ENCODE assay signal across 27 mouse cellular contexts in the genomic region with DNA sequence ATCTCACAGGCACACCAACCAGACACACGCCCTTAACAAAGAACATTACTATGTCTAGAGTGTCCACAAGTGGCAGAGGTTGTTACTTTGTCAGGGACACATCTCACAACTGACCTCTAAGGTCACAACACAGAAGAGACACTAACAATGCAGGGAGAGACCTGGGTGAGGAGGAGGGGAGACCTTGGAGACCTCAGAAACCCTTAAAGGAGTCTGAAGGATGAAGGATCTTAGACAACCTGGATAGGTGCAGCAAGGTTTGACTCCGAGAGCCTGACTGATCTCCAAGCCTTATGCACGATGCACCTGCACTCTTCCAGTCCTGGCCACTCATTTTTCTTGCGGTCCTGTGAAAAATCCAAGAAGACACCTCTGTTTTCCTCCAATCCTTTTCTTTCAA. TPM values are rescaled to one million over a fixed set of nuclear protein-coding genes. Genes with fewer than 3 reads are reported as not detected.
DNase-seq lines count a peak whose midpoint lies in the region; ATAC-seq and TF ChIP-seq lines count a peak whose summit lies in the region.
"Had no signal": no experiment of that assay in that cellular context is flagged by ENCODE, and none has a peak within 500 bp of the region (broad histone marks: within the 10 kb centered on the region; RNA-seq: fewer than 3 reads in every experiment).

No protein-coding gene starts in this region.

- H3K27me3 ChIP-seq in midbrain, embryonic 11.5 days (ENCODE audit: control insufficient read depth, insufficient read depth, low read length), result peaks cover 57% of the 10 kb centered on the region
- H3K27me3 ChIP-seq in midbrain, postnatal 0 days (ENCODE audit: insufficient read depth, low read length), result peaks cover 78% of the 10 kb centered on the region

- no peaks in the 10 kb centered on the region for H3K36me3 ChIP-seq in midbrain, embryonic 11.5 days (ENCODE audit: control insufficient read depth, insufficient read depth, low read length)
- H3K36me3 ChIP-seq in midbrain, postnatal 0 days (ENCODE audit: insufficient read depth, low read length), result no peaks in the 10 kb centered on the region
- H3K36me3 ChIP-seq: forebrain, embryonic 10.5 days; heart, embryonic 12.5 days; heart, embryonic 15.5 days; hindbrain, embryonic 10.5 days; hindbrain, embryonic 13.5 days had no signal

- WGBS in midbrain, embryonic 11.5 days, result 88% methylated on average over 4 of the region's 4 CpGs
- 76% methylated on average over 4 of the region's 4 CpGs for WGBS in midbrain, postnatal 0 days

- DNase-seq in embryo, embryonic 10 days (ENCODE audit: low spot score), result peak; percentile 2
- no peak for DNase-seq in embryo, embryonic 9.5 days (ENCODE audit: extremely low spot score)
- DNase-seq in midbrain, embryonic 11.5 days (ENCODE audit: low spot score, missing footprints), result peak; percentile 81
- no peak for DNase-seq in midbrain, postnatal 0 days (ENCODE audit: low spot score)
- DNase-seq in induced T-regulatory cell, adult 2 months (ENCODE audit: low read depth), result peak; percentile 18
- DNase-seq in cerebellum, postnatal 25 days, result no peak
- DNase-seq: adrenal gland, adult 8-10 months; adrenal gland, postnatal 25 days; cerebellum, adult 18-20 months; cerebellum, adult 9-10 months; embryo, embryonic 11 days; gastrocnemius, postnatal 10 days; gastrocnemius, postnatal 36 days; heart, postnatal 10 days; heart, postnatal 36 days had no signal

- peaks cover 9% of the 10 kb centered on the region for H3K4me1 ChIP-seq in midbrain, embryonic 11.5 days (ENCODE audit: control insufficient read depth, insufficient read depth, low read length)
- H3K4me1 ChIP-seq in midbrain, postnatal 0 days (ENCODE audit: insufficient read depth, low read length), result no peaks in the 10 kb centered on the region

- H3K4me2 ChIP-seq in midbrain, embryonic 11.5 days, result no peak overlapping the region
- no peak overlapping the region for H3K4me2 ChIP-seq in midbrain, postnatal 0 days (ENCODE audit: low read depth, low read length, poor library complexity, severe bottlenecking)
- H3K4me2 ChIP-seq: forebrain, embryonic 13.5 days; heart, embryonic 12.5 days; heart, embryonic 15.5 days; hindbrain, embryonic 13.5 days had no signal

- no peak overlapping the region for H3K9ac ChIP-seq in midbrain, embryonic 11.5 days (ENCODE audit: low read length)
- H3K9ac ChIP-seq in midbrain, postnatal 0 days (replicated peaks; ENCODE audit: low read length, poor library complexity, severe bottlenecking), result no peak overlapping the region
- H3K9ac ChIP-seq: forebrain, embryonic 13.5 days; heart, embryonic 12.5 days; heart, embryonic 15.5 days; hindbrain, embryonic 13.5 days had no signal

- H3K9me3 ChIP-seq in midbrain, embryonic 11.5 days (ENCODE audit: control insufficient read depth, low read length), result no peaks in the 10 kb centered on the region
- H3K9me3 ChIP-seq in midbrain, postnatal 0 days (ENCODE audit: low read length), result no peaks in the 10 kb centered on the region
- H3K9me3 ChIP-seq: forebrain, embryonic 10.5 days; forebrain, embryonic 13.5 days; heart, embryonic 12.5 days; heart, embryonic 15.5 days; hindbrain, embryonic 10.5 days; hindbrain, embryonic 13.5 days had no signal

- ATAC-seq in midbrain, embryonic 11.5 days (ENCODE audit: low FRiP score), result no peak
- no peak for ATAC-seq in midbrain, postnatal 0 days (ENCODE audit: low FRiP score)
- ATAC-seq: activated CD4-positive, CD25-positive, alpha-beta regulatory T cell, adult 4 months; forebrain, embryonic 13.5 days; forebrain, embryonic 16.5 days; hindbrain, embryonic 16.5 days; inflammation-experienced regulatory T-cells, adult 6 months had no signal

- TF ChIP-seq CTCF in midbrain, postnatal 0 days (IDR thresholded peaks at IDR 0.05), result no peak

- no peak overlapping the region for H3K27ac ChIP-seq in midbrain, embryonic 11.5 days (ENCODE audit: low read depth, low read length)
- no peak overlapping the region for H3K27ac ChIP-seq in midbrain, postnatal 0 days (ENCODE audit: low read depth, low read length)
- H3K27ac ChIP-seq: forebrain, embryonic 10.5 days; forebrain, embryonic 13.5 days; heart, embryonic 15.5 days; hindbrain, embryonic 10.5 days; hindbrain, embryonic 13.5 days had no signal

- no peak overlapping the region for H3K4me3 ChIP-seq in midbrain, embryonic 11.5 days (ENCODE audit: low read depth, low read length)
- H3K4me3 ChIP-seq in midbrain, postnatal 0 days (ENCODE audit: low read depth, low read length), result no peak overlapping the region
- H3K4me3 ChIP-seq: forebrain, embryonic 10.5 days; forebrain, embryonic 13.5 days; heart, embryonic 12.5 days; heart, embryonic 15.5 days; hindbrain, embryonic 10.5 days; hindbrain, embryonic 13.5 days had no signal

RNA-seq across cellular contexts. Expression of a gene that starts 36.4 kb away (rescaled TPM):
- polyA plus RNA-seq in midbrain, embryonic 11.5 days (2014; fragmentation: Nextera tagmentation; extraction: Ambion mirVana), result 1.7 and 2.1 TPM in 2 replicates
- total RNA-seq in midbrain, postnatal 0 days (2014; rRNA removed), result 0.60 and 1.3 TPM in 2 replicates
- polyA plus RNA-seq in midbrain, postnatal 0 days (2015; fragmentation: Nextera tagmentation; extraction: Ambion mirVana), result 1.5 TPM in 2 replicates
- total RNA-seq: common myeloid progenitor, adult 5-6 weeks; ES-E14 had no signal
- polyA plus RNA-seq: activated CD4-positive, CD25-positive, alpha-beta regulatory T cell, adult 4 months had no signal

Comparison
In these comparisons a context has a peak if more than half of its experiments do, and no peak if none do; other contexts are left out.
1. DNase-seq: peak in embryo, embryonic 10 days (single experiment), midbrain, embryonic 11.5 days (single experiment) and induced T-regulatory cell, adult 2 months (single experiment); none in embryo, embryonic 9.5 days (single experiment), midbrain, postnatal 0 days (single experiment) and cerebellum, postnatal 25 days (0 of 2).